Mouse (Mus musculus): ENCODE measurements around the gene Cers6. TPM values are rescaled to one million over a fixed set of nuclear protein-coding genes. Genes with fewer than 3 reads are reported as not detected.

Gene Cers6
- polyA plus RNA-seq, 1 experiment = 0.04 TPM

GRCm38 (mm10) chr2:68946819-68947218, 85.6 kb downstream of the Cers6 start:
- Histone ChIP-seq H3K4me3 (replicated peaks) (no peak overlapping the region), H3K4me1 (ENCODE audit: control insufficient read depth) (peaks cover 25% of the 10 kb centered on the region), H3K9me3 (ENCODE audit: control insufficient read depth, low read length) (no peaks in the 10 kb centered on the region), H3K36me3 (ENCODE audit: control insufficient read depth) (no peaks in the 10 kb centered on the region), H3K27me3 (ENCODE audit: control insufficient read depth) (no peaks in the 10 kb centered on the region)
- no peak for TF ChIP-seq GATA1 (IDR thresholded peaks at IDR 0.05; ENCODE audit: low read length)

- H3K27me3 ChIP-seq (ENCODE audit: control insufficient read depth) = no peaks in the 10 kb centered on the region
- H3K4me3 ChIP-seq (replicated peaks) = no peak overlapping the region
- no peaks in the 10 kb centered on the region for H3K9me3 ChIP-seq (ENCODE audit: control insufficient read depth, low read length)
- H3K4me1 ChIP-seq (ENCODE audit: control insufficient read depth) = peaks cover 25% of the 10 kb centered on the region
- TF ChIP-seq GATA1 (IDR thresholded peaks at IDR 0.05; ENCODE audit: low read length) (no peak), TAL1 (IDR thresholded peaks at IDR 0.05; ENCODE audit: low read length) (no peak)
- H3K36me3 ChIP-seq (ENCODE audit: control insufficient read depth) = no peaks in the 10 kb centered on the region
Observed at GRCm38 (mm10) chr2:68949137-68949536, 87.9 kb downstream of the Cers6 start.

GRCm38 (mm10) chr2:68949728-68950127, 88.5 kb downstream of the Cers6 start:
- Histone ChIP-seq H3K9me3 (ENCODE audit: control insufficient read depth, low read length) (no peaks in the 10 kb centered on the region), H3K36me3 (ENCODE audit: control insufficient read depth) (no peaks in the 10 kb centered on the region), H3K4me1 (ENCODE audit: control insufficient read depth) (peaks cover 25% of the 10 kb centered on the region), H3K27me3 (ENCODE audit: control insufficient read depth) (no peaks in the 10 kb centered on the region), H3K4me3 (replicated peaks) (no peak overlapping the region)
- TF ChIP-seq GATA1 (IDR thresholded peaks at IDR 0.05; ENCODE audit: low read length) = no peak
- no peak for TF ChIP-seq TAL1 (IDR thresholded peaks at IDR 0.05; ENCODE audit: low read length)

GRCm38 (mm10) chr2:68951706-68952105, 90.5 kb downstream of the Cers6 start:
- Histone ChIP-seq H3K36me3 (ENCODE audit: control insufficient read depth) (no peaks in the 10 kb centered on the region), H3K9me3 (ENCODE audit: control insufficient read depth, low read length) (no peaks in the 10 kb centered on the region), H3K27me3 (ENCODE audit: control insufficient read depth) (no peaks in the 10 kb centered on the region), H3K4me1 (ENCODE audit: control insufficient read depth) (peaks cover 19% of the 10 kb centered on the region), H3K4me3 (replicated peaks) (no peak overlapping the region)
- TF ChIP-seq GATA1 (IDR thresholded peaks at IDR 0.05; ENCODE audit: low read length) (no peak), TAL1 (IDR thresholded peaks at IDR 0.05; ENCODE audit: low read length) (no peak)

- Histone ChIP-seq H3K36me3 (ENCODE audit: control insufficient read depth) (no peaks in the 10 kb centered on the region), H3K4me1 (ENCODE audit: control insufficient read depth) (peaks cover 14% of the 10 kb centered on the region), H3K9me3 (ENCODE audit: control insufficient read depth, low read length) (no peaks in the 10 kb centered on the region), H3K4me3 (replicated peaks) (no peak overlapping the region), H3K27me3 (ENCODE audit: control insufficient read depth) (no peaks in the 10 kb centered on the region)
- TF ChIP-seq TAL1 (IDR thresholded peaks at IDR 0.05; ENCODE audit: low read length) (no peak), GATA1 (IDR thresholded peaks at IDR 0.05; ENCODE audit: low read length) (no peak)
Observed at GRCm38 (mm10) chr2:68953688-68954087, 92.4 kb downstream of the Cers6 start.

- TF ChIP-seq TAL1 (IDR thresholded peaks at IDR 0.05; ENCODE audit: low read length) = no peak
- TF ChIP-seq GATA1 (IDR thresholded peaks at IDR 0.05; ENCODE audit: low read length) = no peak
- no peaks in the 10 kb centered on the region for H3K9me3 ChIP-seq (ENCODE audit: control insufficient read depth, low read length)
- no peaks in the 10 kb centered on the region for H3K36me3 ChIP-seq (ENCODE audit: control insufficient read depth)
Observed at GRCm38 (mm10) chr2:68955496-68955895, 94.3 kb downstream of the Cers6 start.

GRCm38 (mm10) chr2:68956146-68956545, 94.9 kb downstream of the Cers6 start:
- H3K4me1 ChIP-seq (ENCODE audit: control insufficient read depth) = no peaks in the 10 kb centered on the region
- H3K9me3 ChIP-seq (ENCODE audit: control insufficient read depth, low read length) = no peaks in the 10 kb centered on the region
- no peak overlapping the region for H3K4me3 ChIP-seq (replicated peaks)
- no peak for TF ChIP-seq GATA1 (IDR thresholded peaks at IDR 0.05; ENCODE audit: low read length)
- TF ChIP-seq TAL1 (IDR thresholded peaks at IDR 0.05; ENCODE audit: low read length) = no peak
- no peaks in the 10 kb centered on the region for H3K27me3 ChIP-seq (ENCODE audit: control insufficient read depth)
- no peaks in the 10 kb centered on the region for H3K36me3 ChIP-seq (ENCODE audit: control insufficient read depth)

More at GRCm38 (mm10) chr2:68955496-68955895, 94.3 kb downstream of the Cers6 start:
- no peak overlapping the region for H3K4me3 ChIP-seq (replicated peaks)
- H3K27me3 ChIP-seq (ENCODE audit: control insufficient read depth) = no peaks in the 10 kb centered on the region
- no peaks in the 10 kb centered on the region for H3K4me1 ChIP-seq (ENCODE audit: control insufficient read depth)

- Histone ChIP-seq H3K27me3 (ENCODE audit: control insufficient read depth) (no peaks in the 10 kb centered on the region), H3K4me3 (replicated peaks) (no peak overlapping the region), H3K4me1 (ENCODE audit: control insufficient read depth) (no peaks in the 10 kb centered on the region), H3K36me3 (ENCODE audit: control insufficient read depth) (no peaks in the 10 kb centered on the region), H3K9me3 (ENCODE audit: control insufficient read depth, low read length) (no peaks in the 10 kb centered on the region)
- TF ChIP-seq GATA1 (IDR thresholded peaks at IDR 0.05; ENCODE audit: low read length) = no peak
- no peak for TF ChIP-seq TAL1 (IDR thresholded peaks at IDR 0.05; ENCODE audit: low read length)
Observed at GRCm38 (mm10) chr2:68957831-68958230, 96.6 kb downstream of the Cers6 start.

GRCm38 (mm10) chr2:68959573-68959972, 98.3 kb downstream of the Cers6 start:
- no peaks in the 10 kb centered on the region for H3K36me3 ChIP-seq (ENCODE audit: control insufficient read depth)

GRCm38 (mm10) chr2:68960060-68960459, 98.8 kb downstream of the Cers6 start:
- H3K4me3 ChIP-seq (replicated peaks) = no peak overlapping the region
- no peaks in the 10 kb centered on the region for H3K27me3 ChIP-seq (ENCODE audit: control insufficient read depth)
- no peaks in the 10 kb centered on the region for H3K36me3 ChIP-seq (ENCODE audit: control insufficient read depth)
- H3K9me3 ChIP-seq (ENCODE audit: control insufficient read depth, low read length) = no peaks in the 10 kb centered on the region
- H3K4me1 ChIP-seq (ENCODE audit: control insufficient read depth) = peaks cover 2% of the 10 kb centered on the region; the same call in 1 of the 2 replicates
- TF ChIP-seq GATA1 (IDR thresholded peaks at IDR 0.05; ENCODE audit: low read length) = no peak
- no peak for TF ChIP-seq TAL1 (IDR thresholded peaks at IDR 0.05; ENCODE audit: low read length)

More at GRCm38 (mm10) chr2:68959573-68959972, 98.3 kb downstream of the Cers6 start:
- no peak for TF ChIP-seq TAL1 (IDR thresholded peaks at IDR 0.05; ENCODE audit: low read length)
- no peak for TF ChIP-seq GATA1 (IDR thresholded peaks at IDR 0.05; ENCODE audit: low read length)
- Histone ChIP-seq H3K4me3 (replicated peaks) (no peak overlapping the region), H3K9me3 (ENCODE audit: control insufficient read depth, low read length) (no peaks in the 10 kb centered on the region), H3K4me1 (ENCODE audit: control insufficient read depth) (peaks cover 2% of the 10 kb centered on the region; the same call in 1 of the 2 replicates), H3K27me3 (ENCODE audit: control insufficient read depth) (no peaks in the 10 kb centered on the region)
